Mouse (Mus musculus) A20 (cell line): Measurements from ENCODE around the gene Mill2.
A peak's percentile ranks its signal among the peaks of the same experiment; 100 is the strongest.
"Not testable (repeated sequence)": the region's sequence is repeated elsewhere in the genome, so short reads cannot be mapped to it uniquely, and the experiment has no call there.

Experiments
- DNase-seq: peaks from one replicate; pipeline ENCODE4 v3.0.0-alpha.2; 2011; ENCODE audit warnings: low read depth, low spot score

Mill2 gene

GRCm38 (mm10) chr7:18839865-18840264 lies at the start of gene Mill2:
Gene Mill2 (plus strand): TSS chr7:18839966.
- DNase-seq: no peak

DNA sequence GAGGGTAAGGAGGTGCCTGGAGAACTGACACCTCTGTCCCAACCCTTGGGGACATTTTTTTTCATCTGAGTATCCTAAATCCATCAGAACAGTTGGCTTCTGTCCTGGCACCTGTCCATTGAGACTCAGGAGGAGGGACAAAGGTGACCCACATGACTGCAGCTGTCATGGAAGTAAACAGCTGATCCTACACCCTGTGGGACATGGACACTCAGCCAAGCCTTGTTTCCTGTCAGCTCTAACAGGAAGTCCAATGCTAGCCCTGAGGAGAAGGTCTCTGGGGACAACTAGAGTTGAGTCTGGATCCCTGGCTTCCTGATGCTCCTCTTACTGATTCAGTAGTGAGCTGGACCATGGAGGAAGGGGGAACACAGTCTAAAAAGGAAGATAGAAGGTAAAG lies 49.1 kb upstream of the Mill2 start:
- not testable (repeated sequence) for DNase-seq

DNA sequence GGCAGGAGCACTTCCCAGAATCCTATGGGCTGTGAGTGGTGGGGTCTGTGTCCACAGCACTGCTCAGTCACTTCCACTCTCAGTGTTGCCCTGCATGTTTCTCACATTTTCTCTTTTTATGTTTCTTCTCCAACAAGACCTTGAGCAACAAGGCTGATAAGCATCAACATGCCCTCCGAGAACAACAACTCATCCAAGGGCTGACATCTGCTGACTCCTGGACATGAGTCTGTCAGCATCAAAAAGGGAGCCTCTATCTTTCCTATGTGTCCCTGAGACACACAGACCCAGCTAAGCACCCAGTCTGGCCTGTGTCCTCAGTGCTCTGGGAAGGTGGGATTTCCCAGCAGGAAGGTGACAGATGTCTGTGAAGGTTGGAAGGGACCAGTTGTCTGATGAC lies 41.3 kb upstream of the Mill2 start, which contains the start of gene Psg19:
TSS of gene Psg19 (minus strand) at position 101 of the 400 bp plus-strand sequence.
- no peak for DNase-seq

GRCm38 (mm10) chr7:18799129-18799528 lies 40.6 kb upstream of the Mill2 start:
- peak; percentile 29 for DNase-seq

DNA sequence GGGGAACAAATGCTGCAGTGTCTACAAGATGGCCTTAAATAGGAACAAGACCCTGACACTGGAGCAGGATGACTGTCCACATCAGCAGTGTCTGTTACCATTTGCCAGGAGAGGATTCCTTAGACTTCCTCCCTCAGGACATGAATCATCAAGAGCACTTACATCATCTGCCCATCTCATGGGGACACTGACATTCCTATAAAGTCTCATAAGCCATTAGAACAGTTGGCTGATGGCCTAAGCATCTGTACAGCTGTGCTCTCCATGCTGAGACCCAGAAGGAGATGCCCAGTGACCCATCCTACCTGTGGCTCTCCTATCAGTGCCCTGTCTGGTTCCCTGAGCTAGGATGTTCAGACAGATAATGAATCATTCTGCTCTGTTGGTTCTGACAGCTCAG lies 36.2 kb upstream of the Mill2 start:
- no peak for DNase-seq

DNA sequence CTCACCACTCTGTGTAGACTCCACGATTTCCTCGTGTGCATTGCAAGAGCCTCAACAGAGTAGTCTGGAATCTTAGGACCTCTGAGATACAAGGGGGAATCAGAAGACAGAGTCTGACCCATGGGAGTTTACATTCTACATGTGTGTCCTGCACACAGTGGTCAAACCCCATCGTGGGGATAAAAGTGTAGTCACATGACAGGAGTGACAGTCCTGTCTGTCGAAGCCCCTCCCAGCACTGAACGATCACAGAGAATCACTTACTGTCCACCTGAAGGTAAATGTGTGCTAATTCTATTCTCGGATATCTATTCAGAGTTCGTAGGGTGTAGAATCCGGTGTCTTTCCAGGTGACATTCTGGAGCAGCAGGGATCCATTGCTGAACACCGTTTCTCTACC lies 21.5 kb upstream of the Mill2 start:
- no peak for DNase-seq

DNA sequence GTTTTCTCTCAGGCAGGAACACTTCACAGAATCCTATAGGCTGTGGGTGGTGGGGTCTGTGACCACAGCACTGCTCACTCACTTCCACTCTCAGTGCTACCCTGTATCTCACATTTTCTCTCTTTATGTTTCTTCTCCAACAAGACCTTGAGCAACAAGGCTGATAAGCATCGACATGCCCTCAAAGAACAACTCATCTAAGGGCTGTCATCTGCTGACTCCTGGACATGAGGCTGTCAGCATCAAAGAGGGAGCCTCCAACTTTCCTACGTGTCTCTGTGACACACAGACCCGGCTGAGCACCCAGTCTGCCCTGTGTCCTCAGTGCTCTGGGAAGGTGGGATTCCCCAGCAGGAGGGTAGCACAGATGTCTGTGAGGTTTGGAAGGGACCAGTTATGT lies 18.3 kb upstream of the Mill2 start, which contains the start of gene Psg17:
TSS of gene Psg17 (minus strand) at position 101 of the 400 bp plus-strand sequence.
- DNase-seq: no peak

DNA sequence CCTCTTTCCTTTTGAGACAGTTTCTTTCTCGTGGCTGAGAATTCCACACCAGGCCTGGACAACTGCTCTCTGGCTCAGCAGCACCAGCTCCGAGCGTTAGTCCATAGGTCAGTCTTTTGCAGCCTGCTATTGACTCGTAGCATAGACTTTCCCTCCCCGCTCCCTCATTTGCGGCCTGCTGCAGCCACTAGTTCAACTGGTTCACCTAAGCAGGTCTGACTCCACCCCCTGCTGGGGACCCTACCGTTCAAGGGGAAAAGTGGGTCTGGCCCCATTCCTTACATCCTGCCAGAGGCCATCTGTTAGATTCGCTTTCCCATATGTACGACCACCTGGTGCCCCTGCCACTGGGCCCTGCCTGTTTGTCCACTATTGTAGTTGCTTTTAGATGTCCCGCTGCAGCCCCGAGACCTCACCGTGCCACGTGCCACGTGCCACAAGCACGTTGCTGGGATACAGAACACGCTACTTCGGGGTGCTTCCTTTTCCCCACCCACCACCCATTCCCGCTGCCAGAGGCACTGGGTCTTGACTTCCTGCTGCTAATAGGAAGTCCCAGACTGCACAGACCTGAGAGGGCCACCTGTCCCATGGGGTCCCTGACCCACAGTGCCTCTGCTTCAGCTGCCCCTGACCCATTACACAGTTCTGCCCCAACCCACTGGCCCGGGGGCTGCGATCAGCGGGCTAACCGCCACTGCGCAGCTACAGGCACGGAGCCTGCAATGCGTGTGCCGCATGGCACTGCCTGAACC lies 11.8 kb upstream of the Mill2 start:
- DNase-seq: no peak

DNA sequence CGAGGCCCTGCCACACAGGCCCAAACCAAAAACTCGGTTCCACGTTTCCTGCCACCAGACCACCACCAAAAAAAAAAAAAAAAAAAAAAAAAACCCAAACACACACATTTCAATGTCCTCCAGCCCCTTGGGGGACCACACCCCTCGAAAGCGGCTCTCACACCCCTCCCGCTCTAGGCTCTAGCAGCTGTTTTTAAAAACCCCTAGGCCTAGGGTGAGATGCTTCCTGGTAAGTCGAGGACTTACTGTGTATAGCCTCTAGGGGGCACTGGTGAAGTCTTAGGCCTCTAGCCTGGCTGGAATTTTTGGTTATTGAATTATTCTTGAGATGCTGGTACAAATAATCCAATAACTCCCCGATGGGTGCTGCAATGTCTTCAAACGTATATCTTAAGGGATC lies 11.2 kb upstream of the Mill2 start:
- peak; percentile 27 for DNase-seq

DNA sequence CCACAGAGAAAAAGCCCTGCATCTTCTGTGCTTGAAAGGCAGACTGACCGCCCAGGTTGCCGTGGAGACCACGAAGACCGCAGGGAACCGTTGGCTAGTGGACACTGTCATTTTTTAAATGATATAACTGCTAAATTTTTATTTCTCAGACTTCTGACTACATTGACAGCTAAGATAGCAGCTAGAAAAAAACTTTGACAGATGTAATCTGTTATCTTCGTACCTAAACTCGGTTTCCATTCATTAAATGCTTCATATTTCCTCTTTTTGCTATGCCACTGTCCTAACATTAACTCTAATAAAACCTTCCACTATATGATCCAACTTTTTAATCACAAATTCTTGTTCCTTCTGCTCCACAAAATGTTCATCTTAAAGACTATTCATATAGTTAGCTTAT lies 10.2 kb upstream of the Mill2 start:
- no peak for DNase-seq

DNA sequence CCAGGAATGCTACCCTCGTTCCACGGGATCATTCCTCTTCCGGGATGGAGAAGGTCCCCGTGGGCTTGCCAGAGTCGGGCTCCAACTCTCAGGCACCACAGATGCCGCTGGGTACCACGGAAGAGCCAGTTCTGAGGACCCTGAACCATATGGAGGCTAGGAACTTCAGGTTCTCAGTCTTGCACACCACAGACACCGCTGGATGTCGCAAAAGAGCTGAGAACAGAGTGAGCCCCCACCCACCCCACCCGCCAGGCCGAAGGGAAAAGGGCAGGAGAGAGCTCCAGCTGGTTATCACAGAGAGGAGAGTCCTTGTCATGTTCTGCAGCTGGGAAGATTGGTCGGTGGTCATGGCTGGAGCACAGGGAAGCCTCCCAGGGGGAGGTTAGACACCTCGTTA lies 7.5 kb upstream of the Mill2 start:
- no peak for DNase-seq

GRCm38 (mm10) chr7:18840386-18841173 lies 814 bp downstream of the Mill2 start:
- DNase-seq: no peak

DNA sequence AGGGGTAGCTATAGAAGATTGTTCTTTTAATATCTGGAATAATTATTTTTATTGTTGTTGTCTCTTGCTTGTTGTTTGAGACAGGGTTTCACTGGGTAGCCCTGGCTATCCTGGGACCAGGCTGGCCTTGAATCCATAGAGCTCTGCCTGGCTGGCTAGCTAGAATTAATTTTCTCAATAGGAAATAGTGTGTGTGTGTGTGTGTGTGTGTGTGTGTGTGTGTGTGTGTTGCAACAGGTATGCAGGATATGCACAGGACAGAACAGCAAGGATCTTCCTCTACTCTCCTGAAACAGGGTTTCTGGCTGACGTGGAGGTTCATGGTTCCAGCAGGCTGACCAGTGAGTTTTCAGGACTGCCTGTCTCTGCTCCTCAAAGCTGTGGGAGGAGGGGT lies 1.4 kb downstream of the Mill2 start:
- DNase-seq: no peak

GRCm38 (mm10) chr7:18844811-18845210 lies 5.0 kb downstream of the Mill2 start:
- DNase-seq: no peak

- no peak for DNase-seq
Measured at GRCm38 (mm10) chr7:18848395-18848794, 8.6 kb downstream of the Mill2 start.

DNA sequence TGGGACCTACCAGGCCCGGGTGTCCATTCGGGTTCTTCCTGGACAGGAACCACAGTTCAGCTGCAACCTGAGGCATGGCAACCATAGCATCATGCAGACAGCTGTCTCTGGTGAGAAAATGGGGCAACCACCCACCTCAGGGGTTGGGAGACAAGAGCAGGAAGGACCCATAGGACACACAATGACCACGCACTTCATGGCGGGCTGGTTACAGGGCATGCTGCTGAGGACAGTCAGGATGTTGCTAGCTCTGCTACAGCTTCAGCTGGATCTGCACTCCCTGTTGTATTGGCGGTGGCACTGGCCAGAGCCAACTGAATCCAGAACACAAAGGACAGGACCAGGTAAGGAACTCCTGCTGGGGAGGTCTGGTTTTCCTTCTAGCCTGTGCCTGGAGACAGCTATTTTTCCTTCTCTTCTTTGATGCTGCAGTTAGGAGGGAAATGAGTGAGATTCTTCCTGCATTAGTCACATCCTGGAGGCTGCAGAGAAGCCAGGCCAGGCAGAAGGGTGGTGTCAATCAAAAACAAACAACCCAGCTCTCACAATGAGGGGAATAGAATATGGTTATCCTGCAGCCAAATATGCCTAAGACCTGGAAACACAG lies 18.6 kb downstream of the Mill2 start:
- no peak for DNase-seq

DNA sequence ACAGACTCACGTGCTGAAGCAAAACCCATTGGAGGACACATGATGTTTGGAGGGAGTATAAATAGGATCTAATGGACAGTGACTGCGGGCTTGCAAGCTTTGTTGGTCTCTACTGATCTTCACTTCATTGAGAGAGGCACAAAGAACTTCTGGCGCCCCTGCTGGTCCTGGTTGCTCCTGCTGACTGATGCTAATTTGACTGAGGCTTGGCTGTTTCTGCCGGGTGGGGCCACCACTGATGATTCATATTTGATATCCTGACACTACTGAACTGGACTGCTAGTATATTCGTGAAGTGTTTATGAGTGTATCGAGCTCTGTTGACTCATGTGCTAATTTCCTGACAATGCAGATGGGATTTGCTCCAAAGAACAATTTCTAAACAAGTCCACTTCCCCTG lies 23.0 kb downstream of the Mill2 start:
- no peak for DNase-seq

DNA sequence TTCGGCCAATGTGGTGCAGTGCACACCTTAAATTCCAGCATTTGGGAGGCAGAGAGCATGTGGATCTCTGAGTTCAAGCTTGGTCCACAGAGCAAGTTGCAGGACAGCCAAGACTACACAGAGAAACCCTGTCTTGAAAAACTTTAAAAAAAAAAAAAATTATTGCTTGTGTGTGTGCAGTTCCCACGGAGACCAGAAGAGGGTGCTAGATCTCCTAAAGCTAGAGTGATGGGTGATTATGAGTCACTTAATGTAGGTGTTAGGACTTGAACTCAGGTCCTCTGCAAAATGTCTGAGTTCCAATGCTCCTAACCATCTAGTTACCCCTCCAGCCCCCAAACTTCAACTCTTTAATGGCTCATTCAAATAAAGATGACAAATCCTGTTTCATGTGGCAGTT lies 28.7 kb downstream of the Mill2 start:
- no peak for DNase-seq

- DNase-seq: not testable (repeated sequence)
Measured at GRCm38 (mm10) chr7:18871031-18871430, 31.3 kb downstream of the Mill2 start, which contains the start of gene Pglyrp1. Gene Pglyrp1 (plus strand): TSS chr7:18871331.

DNA sequence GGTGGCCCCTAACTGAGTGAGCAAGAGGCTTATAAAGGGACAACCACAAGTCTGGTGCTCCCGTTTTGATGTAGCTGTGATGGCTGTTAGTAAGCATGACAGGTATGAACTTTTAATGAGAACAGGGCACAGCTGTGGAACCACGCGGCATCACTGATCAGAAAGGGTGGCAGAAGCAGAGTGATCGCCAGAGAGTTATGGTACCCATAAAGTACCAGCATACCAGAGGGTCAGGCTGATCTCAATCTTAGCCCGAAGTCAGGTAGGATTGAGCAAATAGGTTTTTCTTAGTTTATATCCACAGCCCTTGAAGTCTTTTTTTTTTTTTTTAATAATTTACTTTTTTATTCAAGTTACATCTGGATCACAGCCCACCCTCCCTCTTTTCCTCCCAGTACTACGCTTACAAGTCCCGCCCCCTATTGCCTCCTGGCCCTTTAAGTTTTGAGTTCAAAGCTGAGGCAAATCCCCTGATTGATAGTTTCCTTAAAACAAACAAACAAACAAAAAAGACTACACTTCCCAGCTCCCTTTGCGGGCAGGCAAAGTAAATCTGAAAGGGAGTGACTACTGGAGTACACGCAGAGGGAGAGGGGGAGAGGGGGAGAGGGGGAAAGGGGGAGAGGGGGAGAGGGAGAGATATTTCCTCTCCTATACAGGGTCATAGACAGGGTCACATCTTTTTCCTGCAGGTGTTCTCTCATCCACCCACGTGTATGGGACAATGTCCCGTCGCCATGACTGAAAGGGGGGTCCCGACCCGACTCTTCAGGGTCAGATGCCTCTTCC lies 32.4 kb downstream of the Mill2 start:
- DNase-seq: no peak

- DNase-seq: no peak
Measured at GRCm38 (mm10) chr7:18872816-18873215, 33.0 kb downstream of the Mill2 start.

DNA sequence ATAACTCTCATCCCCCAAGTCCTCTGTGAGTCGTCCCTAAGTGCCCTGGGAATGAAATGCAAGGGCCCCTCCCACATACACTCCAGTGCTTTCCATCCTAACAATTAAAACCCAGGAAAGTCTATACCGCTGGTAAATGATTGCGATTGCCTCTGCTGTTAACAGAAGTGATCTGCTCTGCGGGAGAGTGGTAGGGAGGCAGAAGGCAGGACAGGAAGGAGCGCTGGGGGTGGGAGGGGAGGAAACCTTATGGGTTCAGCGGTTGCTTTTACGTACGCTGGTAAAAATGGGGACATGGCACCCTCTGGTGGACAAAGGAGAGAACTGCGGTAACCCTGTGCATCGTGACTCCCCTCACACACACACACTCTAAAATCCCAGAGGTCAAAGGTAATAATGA lies 33.5 kb downstream of the Mill2 start:
- peak; percentile 85 for DNase-seq
